Mouse (Mus musculus): Measurements from ENCODE around the gene Srrm4.

DNA sequence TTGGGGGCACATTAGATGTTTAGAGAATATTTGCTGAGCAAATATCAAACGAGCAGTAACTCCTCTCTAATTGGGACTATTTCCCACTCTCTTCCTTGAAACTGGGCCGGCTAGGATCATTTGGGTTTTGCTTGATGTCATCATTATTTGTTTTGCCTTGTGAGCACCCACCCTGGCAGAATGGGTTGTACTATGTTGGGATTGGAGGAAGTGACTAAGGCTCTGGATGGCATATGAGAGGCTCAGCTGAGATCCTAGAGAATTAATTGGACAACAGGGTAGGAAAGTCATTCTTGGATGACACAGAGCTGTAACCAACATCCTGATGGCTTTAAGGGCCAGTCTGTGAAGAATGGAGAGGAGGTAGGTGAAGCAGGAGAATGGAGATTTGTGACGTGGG lies 185.1 kb downstream of the Srrm4 start:
- TF ChIP-seq CTCF (IDR thresholded peaks at IDR 0.05; ENCODE audit: extremely low read depth, insufficient read length, insufficient replicate concordance, low read depth, low read length), result no peak
- TF ChIP-seq POLR2A (IDR thresholded peaks at IDR 0.05; ENCODE audit: low read depth, low read length), result no peak

Data from small intestine, adult 2 months (tissue).